Mouse (Mus musculus): ENCODE measurements around the gene Myo1g. TPM values are rescaled to one million over a fixed set of nuclear protein-coding genes. Genes with fewer than 3 reads are reported as not detected.

Myo1g gene
- polyA plus RNA-seq (2015; fragmentation: Illumina TruSeq; extraction: RNeasy Lipid Tissue Mini Kit (QIAGEN cat#74804); ENCODE audit: insufficient read depth, low read depth, low replicate concordance): 1.3 TPM

GRCm38 (mm10) chr11:6520507-6521173, at the start of gene Myo1g:
TSS of gene Myo1g (minus strand) at chr11:6520965.

GRCm38 (mm10) chr11:6546205-6547013, 25.6 kb upstream of the Myo1g start, which contains the start of gene Ccm2:
TSS of gene Ccm2 (plus strand) at chr11:6546887.

GRCm38 (mm10) chr11:6475867-6476484, 44.8 kb downstream of the Myo1g start, which contains the start of gene Purb:
TSS of gene Purb (minus strand) at chr11:6475917.

Other genes with a start within 250 kb of the Myo1g start
- gene Tmed4, start 246.1 kb downstream of the Myo1g start, polyA plus RNA-seq (2015; fragmentation: Illumina TruSeq; extraction: RNeasy Lipid Tissue Mini Kit (QIAGEN cat#74804); ENCODE audit: insufficient read depth, low read depth, low replicate concordance): 26.4 TPM
- 25.0 TPM for gene Ogdh, start 229.3 kb downstream of the Myo1g start, polyA plus RNA-seq (2015; fragmentation: Illumina TruSeq; extraction: RNeasy Lipid Tissue Mini Kit (QIAGEN cat#74804); ENCODE audit: insufficient read depth, low read depth, low replicate concordance)
- gene Zmiz2, start 131.9 kb downstream of the Myo1g start, polyA plus RNA-seq (2015; fragmentation: Illumina TruSeq; extraction: RNeasy Lipid Tissue Mini Kit (QIAGEN cat#74804); ENCODE audit: insufficient read depth, low read depth, low replicate concordance): 14.5 TPM
- gene Ppia, start 105.5 kb downstream of the Myo1g start, polyA plus RNA-seq (2015; fragmentation: Illumina TruSeq; extraction: RNeasy Lipid Tissue Mini Kit (QIAGEN cat#74804); ENCODE audit: insufficient read depth, low read depth, low replicate concordance): 356 TPM
- gene H2afv, start 76.5 kb downstream of the Myo1g start, polyA plus RNA-seq (2015; fragmentation: Illumina TruSeq; extraction: RNeasy Lipid Tissue Mini Kit (QIAGEN cat#74804); ENCODE audit: insufficient read depth, low read depth, low replicate concordance): 15.6 TPM
- 6.8 TPM for gene Purb, start 45.0 kb downstream of the Myo1g start, polyA plus RNA-seq (2015; fragmentation: Illumina TruSeq; extraction: RNeasy Lipid Tissue Mini Kit (QIAGEN cat#74804); ENCODE audit: insufficient read depth, low read depth, low replicate concordance)
- 8.1 TPM for gene Ccm2, start 25.9 kb upstream of the Myo1g start, polyA plus RNA-seq (2015; fragmentation: Illumina TruSeq; extraction: RNeasy Lipid Tissue Mini Kit (QIAGEN cat#74804); ENCODE audit: insufficient read depth, low read depth, low replicate concordance)
- gene Nacad, start 85.1 kb upstream of the Myo1g start, polyA plus RNA-seq (2015; fragmentation: Illumina TruSeq; extraction: RNeasy Lipid Tissue Mini Kit (QIAGEN cat#74804); ENCODE audit: insufficient read depth, low read depth, low replicate concordance): 0.17 TPM
- 10.3 TPM for gene Tbrg4, start 105.1 kb upstream of the Myo1g start, polyA plus RNA-seq (2015; fragmentation: Illumina TruSeq; extraction: RNeasy Lipid Tissue Mini Kit (QIAGEN cat#74804); ENCODE audit: insufficient read depth, low read depth, low replicate concordance)
- gene Wap, start 117.7 kb upstream of the Myo1g start, polyA plus RNA-seq (2015; fragmentation: Illumina TruSeq; extraction: RNeasy Lipid Tissue Mini Kit (QIAGEN cat#74804); ENCODE audit: insufficient read depth, low read depth, low replicate concordance): not detected
- 9.6 TPM for gene Ramp3, start 137.6 kb upstream of the Myo1g start, polyA plus RNA-seq (2015; fragmentation: Illumina TruSeq; extraction: RNeasy Lipid Tissue Mini Kit (QIAGEN cat#74804); ENCODE audit: insufficient read depth, low read depth, low replicate concordance)

All from pancreas, adult 10 weeks (tissue).